Mouse (Mus musculus) urinary bladder, postnatal 0 days (tissue): ENCODE results near the gene Gm28363. TPM values are rescaled to one million over a fixed set of nuclear protein-coding genes. Genes with fewer than 3 reads are reported as not detected.

Experiments used
- polyA plus RNA-seq: library from polyadenylated mRNA; unstranded; fragments of >200 nt; fragmentation: Nextera tagmentation; extraction: Ambion mirVana; gene quantifications from 2 replicates; pipeline ENCODE4 v1.2.1, GENCODE M21; 2015

Gm28363 gene
- not detected in 2 replicates for polyA plus RNA-seq

GRCm38 (mm10) chr1:117696831-117697230, at the start of gene Gm28363:
TSS of gene Gm28363 (plus strand) at chr1:117697131.

Other genes with a start within 250 kb of the Gm28363 start
- gene B020011L13Rik, start 84.0 kb downstream of the Gm28363 start, polyA plus RNA-seq: not detected in 2 replicates
- gene Gm28360, start 132.9 kb downstream of the Gm28363 start, polyA plus RNA-seq: not detected in 2 replicates
- not detected in 2 replicates for gene Gm28168, start 230.9 kb downstream of the Gm28363 start, polyA plus RNA-seq